Comparison of ENCODE assay signal across 9 mouse cellular contexts in genomic region chr2:119156081-119156680, GRCm38 (mm10). TPM values are rescaled to one million over a fixed set of nuclear protein-coding genes. Genes with fewer than 3 reads are reported as not detected.
DNase-seq lines count a peak whose midpoint lies in the region; ATAC-seq and TF ChIP-seq lines count a peak whose summit lies in the region.
"Had no signal": no experiment of that assay in that cellular context is flagged by ENCODE, and none has a peak within 500 bp of the region (broad histone marks: within the 10 kb centered on the region; RNA-seq: fewer than 3 reads in every experiment).

No protein-coding gene starts in this region.

- peak overlapping the region; percentile 88 for H3K9ac ChIP-seq in kidney, embryonic 14.5 days (ENCODE audit: low read depth, low read length)
- H3K9ac ChIP-seq in forebrain, embryonic 12.5 days = peak overlapping the region; percentile 94
- peak overlapping the region; percentile 89 for H3K9ac ChIP-seq in kidney, postnatal 0 days (ENCODE audit: low read depth, low read length)

- peaks cover 28% of the 10 kb centered on the region; the same call in 1 of the 2 replicates for H3K36me3 ChIP-seq in kidney, embryonic 14.5 days (ENCODE audit: control insufficient read depth, insufficient read depth, low read length)
- H3K36me3 ChIP-seq in forebrain, embryonic 12.5 days (replicated peaks) = peaks cover 30% of the 10 kb centered on the region
- H3K36me3 ChIP-seq in kidney, postnatal 0 days (ENCODE audit: insufficient read depth, low read length) = peaks cover 14% of the 10 kb centered on the region; the same call in 1 of the 2 replicates

- DNase-seq in kidney, adult 18-20 months = no peak
- peak; percentile 50 for DNase-seq in adipocyte (ENCODE audit: low spot score)
- peak; percentile 14 for DNase-seq in kidney, postnatal 0 days (ENCODE audit: low spot score)
- no peak for DNase-seq in right cerebral cortex, postnatal 36 days (ENCODE audit: low spot score in 2 of 2)
- no peak for DNase-seq in cerebellum, adult 9-11 months

- peak overlapping the region; percentile 97 for H3K4me3 ChIP-seq in kidney, embryonic 14.5 days (ENCODE audit: low read length)
- peak overlapping the region; percentile 99 for H3K4me3 ChIP-seq in forebrain, embryonic 12.5 days (replicated peaks)
- H3K4me3 ChIP-seq in kidney, postnatal 0 days (replicated peaks; ENCODE audit: low read depth, low read length) = peak overlapping the region; percentile 80

- no peak for TF ChIP-seq CTCF in kidney, postnatal 0 days (IDR thresholded peaks at IDR 0.05; ENCODE audit: low read depth)

- 4% methylated on average over 34 of the region's 34 CpGs for WGBS in kidney, embryonic 14.5 days
- WGBS in forebrain, embryonic 12.5 days = 9% methylated on average over 33 of the region's 34 CpGs
- WGBS in kidney, postnatal 0 days = 4% methylated on average over 34 of the region's 34 CpGs

- peak; percentile 40; the same call in 1 of the 2 replicates for ATAC-seq in kidney, embryonic 14.5 days (ENCODE audit: low FRiP score, low TSS enrichment)
- no peak for ATAC-seq in forebrain, embryonic 12.5 days (ENCODE audit: low FRiP score)
- peak; percentile 41 for ATAC-seq in kidney, postnatal 0 days (replicated peaks; ENCODE audit: low FRiP score, low read depth)
- peak; percentile 28; the same call in 1 of the 2 replicates for ATAC-seq in megakaryocyte-erythroid progenitor cell, adult 5-6 weeks (replicated peaks; ENCODE audit: low FRiP score, low TSS enrichment, poor library complexity, severe bottlenecking)

- H3K27ac ChIP-seq in kidney, embryonic 14.5 days (ENCODE audit: low read depth, low read length) = peak overlapping the region; percentile 37; the same call in 1 of the 2 replicates
- peak overlapping the region; percentile 50; the same call in 1 of the 2 replicates for H3K27ac ChIP-seq in forebrain, embryonic 12.5 days
- peak overlapping the region; percentile 72 for H3K27ac ChIP-seq in kidney, postnatal 0 days

- H3K4me2 ChIP-seq in kidney, embryonic 14.5 days (replicated peaks; ENCODE audit: low read depth, low read length) = peak overlapping the region; percentile 71
- peak overlapping the region; percentile 93 for H3K4me2 ChIP-seq in forebrain, embryonic 12.5 days
- H3K4me2 ChIP-seq in kidney, postnatal 0 days (ENCODE audit: low read length) = peak overlapping the region; percentile 88

- H3K9me3 ChIP-seq in kidney, embryonic 14.5 days (ENCODE audit: control insufficient read depth, low read length) = no peaks in the 10 kb centered on the region
- no peaks in the 10 kb centered on the region for H3K9me3 ChIP-seq in forebrain, embryonic 12.5 days
- H3K9me3 ChIP-seq in kidney, postnatal 0 days (replicated peaks; ENCODE audit: low read length) = no peaks in the 10 kb centered on the region

- no peaks in the 10 kb centered on the region for H3K27me3 ChIP-seq in kidney, embryonic 14.5 days (ENCODE audit: control insufficient read depth, insufficient read depth, low read length)
- 0 out of 2 replicates have a peak, but pooled peaks cover 4% of the 10 kb centered on the region for H3K27me3 ChIP-seq in forebrain, embryonic 12.5 days
- no peaks in the 10 kb centered on the region for H3K27me3 ChIP-seq in kidney, postnatal 0 days (ENCODE audit: insufficient read depth, low read length)

- peaks cover 3% of the 10 kb centered on the region; the same call in 1 of the 2 replicates for H3K4me1 ChIP-seq in kidney, embryonic 14.5 days (ENCODE audit: control insufficient read depth, insufficient read depth, low read length)
- peaks cover 18% of the 10 kb centered on the region for H3K4me1 ChIP-seq in forebrain, embryonic 12.5 days
- H3K4me1 ChIP-seq in kidney, postnatal 0 days (replicated peaks; ENCODE audit: insufficient read depth, low read length) = peaks cover 11% of the 10 kb centered on the region; the same call in 1 of the 2 replicates

RNA-seq across cellular contexts. Expression of gene Rmdn3, which starts 0.7 kb away (rescaled TPM):
- 35.8 and 41.9 TPM in 2 replicates for polyA plus RNA-seq in kidney, embryonic 14.5 days (2014; fragmentation: Nextera tagmentation; extraction: Ambion mirVana)
- 43.6 and 48.7 TPM in 2 replicates for polyA plus RNA-seq in forebrain, embryonic 12.5 days (2016; fragmentation: Nextera tagmentation; extraction: Ambion mirVana)
- polyA plus RNA-seq in kidney, postnatal 0 days (2015; fragmentation: Nextera tagmentation; extraction: Ambion mirVana) = 35.0 and 36.2 TPM in 2 replicates
- total RNA-seq in megakaryocyte-erythroid progenitor cell, adult 5-6 weeks (2014; fragmentation: Nextera tagmentation) = 40.0 and 58.7 TPM in 2 replicates
- total RNA-seq in megakaryocyte-erythroid progenitor cell, adult 5-6 weeks (2017) = 61.9 and 76.4 TPM in 2 replicates

RNA-seq across cellular contexts. Expression of gene Gchfr, which starts 11.4 kb away (rescaled TPM):
- polyA plus RNA-seq in kidney, embryonic 14.5 days (2014; fragmentation: Nextera tagmentation; extraction: Ambion mirVana) = 35.5 and 41.7 TPM in 2 replicates
- 2.2 and 2.3 TPM in 2 replicates for polyA plus RNA-seq in forebrain, embryonic 12.5 days (2016; fragmentation: Nextera tagmentation; extraction: Ambion mirVana)
- 33.9 and 35.0 TPM in 2 replicates for polyA plus RNA-seq in kidney, postnatal 0 days (2015; fragmentation: Nextera tagmentation; extraction: Ambion mirVana)
- 1.0 TPM in 1 of 2 replicates, not detected in the other for total RNA-seq in megakaryocyte-erythroid progenitor cell, adult 5-6 weeks (2014; fragmentation: Nextera tagmentation)
- not detected in 2 replicates for total RNA-seq in megakaryocyte-erythroid progenitor cell, adult 5-6 weeks (2017)
- total RNA-seq: layer of hippocampus, postnatal 14 days had no signal

RNA-seq across cellular contexts. Expression of gene Gm14137, which starts 18.1 kb away (rescaled TPM):
- polyA plus RNA-seq in kidney, embryonic 14.5 days (2014; fragmentation: Nextera tagmentation; extraction: Ambion mirVana) = 0.31 and 0.43 TPM in 2 replicates
- polyA plus RNA-seq in forebrain, embryonic 12.5 days (2016; fragmentation: Nextera tagmentation; extraction: Ambion mirVana) = 1.0 and 1.5 TPM in 2 replicates
- polyA plus RNA-seq in kidney, postnatal 0 days (2015; fragmentation: Nextera tagmentation; extraction: Ambion mirVana) = 0.27 and 0.33 TPM in 2 replicates
- not detected in 2 replicates for total RNA-seq in megakaryocyte-erythroid progenitor cell, adult 5-6 weeks (2014; fragmentation: Nextera tagmentation)
- total RNA-seq in megakaryocyte-erythroid progenitor cell, adult 5-6 weeks (2017) = not detected in 2 replicates
- total RNA-seq: layer of hippocampus, postnatal 14 days had no signal

RNA-seq across cellular contexts. Expression of gene Rad51, which starts 43.6 kb away (rescaled TPM):
- polyA plus RNA-seq in kidney, embryonic 14.5 days (2014; fragmentation: Nextera tagmentation; extraction: Ambion mirVana) = 40.0 and 51.9 TPM in 2 replicates
- polyA plus RNA-seq in forebrain, embryonic 12.5 days (2016; fragmentation: Nextera tagmentation; extraction: Ambion mirVana) = 66.5 and 67.6 TPM in 2 replicates
- 17.0 and 22.4 TPM in 2 replicates for polyA plus RNA-seq in kidney, postnatal 0 days (2015; fragmentation: Nextera tagmentation; extraction: Ambion mirVana)
- total RNA-seq in megakaryocyte-erythroid progenitor cell, adult 5-6 weeks (2014; fragmentation: Nextera tagmentation) = 38.1 and 53.7 TPM in 2 replicates
- total RNA-seq in megakaryocyte-erythroid progenitor cell, adult 5-6 weeks (2017) = 28.4 and 33.1 TPM in 2 replicates

RNA-seq across cellular contexts. Expression of gene Zfyve19, which starts 52.2 kb away (rescaled TPM):
- 47.9 and 49.1 TPM in 2 replicates for polyA plus RNA-seq in kidney, embryonic 14.5 days (2014; fragmentation: Nextera tagmentation; extraction: Ambion mirVana)
- 45.9 and 51.1 TPM in 2 replicates for polyA plus RNA-seq in forebrain, embryonic 12.5 days (2016; fragmentation: Nextera tagmentation; extraction: Ambion mirVana)
- 41.9 and 44.0 TPM in 2 replicates for polyA plus RNA-seq in kidney, postnatal 0 days (2015; fragmentation: Nextera tagmentation; extraction: Ambion mirVana)
- 22.5 and 46.2 TPM in 2 replicates for total RNA-seq in megakaryocyte-erythroid progenitor cell, adult 5-6 weeks (2014; fragmentation: Nextera tagmentation)
- total RNA-seq in megakaryocyte-erythroid progenitor cell, adult 5-6 weeks (2017) = 29.4 and 35.9 TPM in 2 replicates

Comparison
In these comparisons a context has a peak if more than half of its experiments do, and no peak if none do; other contexts are left out.
1. DNase-seq: peak in adipocyte (single experiment) and kidney, postnatal 0 days (single experiment); none in kidney, adult 18-20 months (single experiment), right cerebral cortex, postnatal 36 days (0 of 2) and cerebellum, adult 9-11 months (single experiment).
2. RNA of gene Gchfr, which starts 11.4 kb away (polyA plus RNA-seq): 35.5 to 41.7 TPM in kidney, embryonic 14.5 days and 33.9 to 35.0 TPM in kidney, postnatal 0 days; 2.2 to 2.3 TPM in forebrain, embryonic 12.5 days; every median in the first group is over 10 times any median in the second.
3. Peak in every context shown above with its lines, with median percentiles within 50 percentile points of each other: H3K27ac ChIP-seq, H3K4me2 ChIP-seq, H3K4me3 ChIP-seq and H3K9ac ChIP-seq.